Comparison of ENCODE assay signal across 9 mouse cellular contexts in the genomic region with DNA sequence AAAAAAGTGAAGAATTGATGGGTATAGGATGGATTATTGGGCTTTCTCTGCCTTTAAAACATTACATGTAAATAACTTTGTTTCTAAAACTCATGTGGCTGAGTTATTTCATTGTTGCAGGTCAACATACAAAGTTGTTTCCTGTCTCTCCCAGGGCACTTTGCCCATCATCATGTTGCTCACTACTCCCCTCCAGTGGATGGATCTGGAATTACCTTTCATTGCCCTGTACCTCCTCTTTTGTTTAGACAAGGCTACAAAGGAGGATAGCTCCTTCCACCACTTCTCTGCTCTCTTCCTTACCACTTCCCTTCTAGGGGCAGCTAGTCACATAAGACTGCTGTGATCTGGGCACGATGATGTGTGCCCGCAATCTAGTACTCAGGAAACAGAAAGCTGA. TPM values are rescaled to one million over a fixed set of nuclear protein-coding genes. Genes with fewer than 3 reads are reported as not detected.
DNase-seq lines count a peak whose midpoint lies in the region; ATAC-seq and TF ChIP-seq lines count a peak whose summit lies in the region.
"Had no signal": no experiment of that assay in that cellular context is flagged by ENCODE, and none has a peak within 500 bp of the region (broad histone marks: within the 10 kb centered on the region; RNA-seq: fewer than 3 reads in every experiment).

No protein-coding gene starts in this region.

- no peak overlapping the region for H3K9ac ChIP-seq in heart, postnatal 0 days (replicated peaks; ENCODE audit: low read depth, low read length)
- H3K9ac ChIP-seq: lung, embryonic 15.5 days had no signal

- TF ChIP-seq EP300 in heart, postnatal 0 days (IDR thresholded peaks at IDR 0.05; ENCODE audit: low read depth), result no peak

- no peak for ATAC-seq in heart, postnatal 0 days (ENCODE audit: insufficient read depth, low read depth)
- peak; percentile 74 for ATAC-seq in megakaryocyte-erythroid progenitor cell, adult 5-6 weeks (replicated peaks; ENCODE audit: low FRiP score, low TSS enrichment, poor library complexity, severe bottlenecking)

- peaks cover 4% of the 10 kb centered on the region; the same call in 1 of the 2 replicates for H3K4me1 ChIP-seq in heart, embryonic 10.5 days
- H3K4me1 ChIP-seq in heart, postnatal 0 days (ENCODE audit: control insufficient read depth, insufficient read depth), result peaks cover 8% of the 10 kb centered on the region; the same call in 1 of the 2 replicates

- peak; percentile 87 for TF ChIP-seq CTCF in heart, postnatal 0 days (IDR thresholded peaks at IDR 0.05; ENCODE audit: low read depth)

- H3K27me3 ChIP-seq in heart, embryonic 10.5 days (ENCODE audit: insufficient read depth, poor library complexity, severe bottlenecking), result peaks cover 7% of the 10 kb centered on the region; the same call in 1 of the 2 replicates
- no peaks in the 10 kb centered on the region for H3K27me3 ChIP-seq in heart, postnatal 0 days (ENCODE audit: control insufficient read depth, insufficient read depth, low read length)
- H3K27me3 ChIP-seq in splenic B cell, adult 2 months (ENCODE audit: control insufficient read depth, insufficient read depth, low read length, poor library complexity, severe bottlenecking), result no peaks in the 10 kb centered on the region
- H3K27me3 ChIP-seq: lung, embryonic 15.5 days had no signal

- H3K4me2 ChIP-seq in heart, postnatal 0 days (ENCODE audit: low read depth, low read length), result no peak overlapping the region
- H3K4me2 ChIP-seq: lung, embryonic 15.5 days had no signal

- H3K27ac ChIP-seq in heart, embryonic 10.5 days, result no peak overlapping the region
- H3K27ac ChIP-seq in heart, postnatal 0 days (ENCODE audit: low read depth), result no peak overlapping the region
- H3K27ac ChIP-seq: lung, embryonic 15.5 days had no signal

- H3K4me3 ChIP-seq in heart, embryonic 10.5 days, result no peak overlapping the region
- H3K4me3 ChIP-seq in heart, postnatal 0 days (ENCODE audit: low read depth, low read length), result no peak overlapping the region
- H3K4me3 ChIP-seq: lung, embryonic 15.5 days had no signal

- 34% methylated on average over 2 of the region's 2 CpGs for WGBS in heart, embryonic 10.5 days
- 49% methylated on average over 2 of the region's 2 CpGs for WGBS in heart, postnatal 0 days

- H3K9me3 ChIP-seq in heart, embryonic 10.5 days, result no peaks in the 10 kb centered on the region
- H3K9me3 ChIP-seq in heart, postnatal 0 days (replicated peaks; ENCODE audit: control insufficient read depth, low read length), result no peaks in the 10 kb centered on the region
- H3K9me3 ChIP-seq: lung, embryonic 15.5 days had no signal

- peak; percentile 87 for DNase-seq in heart, adult 8-10 months (ENCODE audit: low spot score)
- DNase-seq in heart, embryonic 10.5 days (ENCODE audit: low spot score), result no peak
- DNase-seq in WW6 (ENCODE audit: low read depth, low spot score), result peak; percentile 42
- DNase-seq in cerebellum, postnatal 14 days, result peak; percentile 85 to 86
- peak; percentile 53 for DNase-seq in heart, postnatal 0 days (ENCODE audit: low spot score)
- DNase-seq in layer of hippocampus, postnatal 14 days (ENCODE audit: low spot score in 2 of 2), result peak; percentile 57 to 60
- DNase-seq in splenic B cell, adult 2 months (ENCODE audit: low read depth, low spot score), result peak; percentile 89

- no peaks in the 10 kb centered on the region for H3K36me3 ChIP-seq in heart, embryonic 10.5 days
- H3K36me3 ChIP-seq in heart, postnatal 0 days (replicated peaks; ENCODE audit: control insufficient read depth, insufficient read depth, low read length), result no peaks in the 10 kb centered on the region
- H3K36me3 ChIP-seq in splenic B cell, adult 2 months (ENCODE audit: control insufficient read depth, insufficient read depth, low read length, poor library complexity, severe bottlenecking), result no peaks in the 10 kb centered on the region
- H3K36me3 ChIP-seq: lung, embryonic 15.5 days had no signal

RNA-seq across cellular contexts. Expression of a gene that starts 7.7 kb away (rescaled TPM):
- total RNA-seq in heart, adult 8-10 months (2022), result not detected
- 0.70 and 1.3 TPM in 2 replicates for polyA plus RNA-seq in heart, embryonic 10.5 days (2016; fragmentation: Nextera tagmentation; extraction: Ambion mirVana)
- 0.27 and 2.5 TPM in 2 replicates for total RNA-seq in heart, postnatal 0 days (2014; rRNA removed; ENCODE audit: low replicate concordance)
- polyA plus RNA-seq in heart, postnatal 0 days (2015; fragmentation: Nextera tagmentation; extraction: Ambion mirVana), result 0.15 and 0.20 TPM in 2 replicates
- total RNA-seq in layer of hippocampus, postnatal 14 days (2021), result 10 to 100 TPM; 34.1 to 47.0 TPM
- not detected in 2 replicates for total RNA-seq in megakaryocyte-erythroid progenitor cell, adult 5-6 weeks (2014; fragmentation: Nextera tagmentation)
- total RNA-seq in megakaryocyte-erythroid progenitor cell, adult 5-6 weeks (2017), result 1.1 TPM in 1 of 2 replicates, not detected in the other
